Mouse (Mus musculus) ES-E14 (cell line): Measurements from ENCODE around the gene Znhit6. TPM values are rescaled to one million over a fixed set of nuclear protein-coding genes. Genes with fewer than 3 reads are reported as not detected.
A peak's percentile ranks its signal among the peaks of the same experiment; 100 is the strongest.

ENCODE experiments used
- DNase-seq: peaks from one replicate; pipeline ENCODE4 v3.0.0-alpha.2; 2013; ENCODE audit warnings: low read depth, low spot score
- H3K27ac ChIP-seq: 2 replicates; pipeline ENCODE4 v1.5.1; 2012; ENCODE audit warnings: low read depth, mild to moderate bottlenecking, low read length, moderate library complexity, mixed read lengths; ENCODE audit not compliant: poor library complexity, insufficient read depth, severe bottlenecking
- H3K36me3 ChIP-seq: 2 replicates; pipeline ENCODE4 v1.6.1; 2012; ENCODE audit warnings: mild to moderate bottlenecking, low read length, moderate library complexity, mixed read lengths; ENCODE audit not compliant: control insufficient read depth, poor library complexity, insufficient read depth, severe bottlenecking
- H3K4me1 ChIP-seq, 2 experiments: fragments of 150-350 bp in 1 of 2; sonication (generic) in 1 of 2; 2 replicates each; pipeline ENCODE4 v1.6.1; 2012; ENCODE audit warnings: low read length in 2 of 2, mild to moderate bottlenecking in 1 of 2, mixed read lengths in 1 of 2; ENCODE audit not compliant: control insufficient read depth in 2 of 2, insufficient read depth in 2 of 2, poor library complexity in 1 of 2
- H3K4me3 ChIP-seq, 2 experiments: fragments of 150-350 bp in 1 of 2; sonication (generic) in 1 of 2; 2 replicates each; pipeline ENCODE4 v1.5.1; 2012; ENCODE audit warnings: low read length in 2 of 2, low read depth in 1 of 2, mild to moderate bottlenecking in 1 of 2, mixed read lengths in 1 of 2; ENCODE audit not compliant: insufficient read depth in 1 of 2, poor library complexity in 1 of 2, severe bottlenecking in 1 of 2
- H3K9ac ChIP-seq: 2 replicates; pipeline ENCODE4 v1.6.1; 2012; ENCODE audit warnings: low read depth, mild to moderate bottlenecking, low read length, mixed read lengths; ENCODE audit not compliant: poor library complexity, insufficient read depth, severe bottlenecking
- H3K9me3 ChIP-seq: fragments of 150-350 bp; sonication (generic); 2 replicates; pipeline ENCODE4 v1.6.1; 2012; ENCODE audit warnings: low read depth, mild to moderate bottlenecking, low read length; ENCODE audit not compliant: control insufficient read depth, insufficient read depth
- CHD2 ChIP-seq: IDR thresholded peaks from 2 replicates; pipeline ENCODE4 v1.6.1; 2014; ENCODE audit warnings: mild to moderate bottlenecking, low read depth, low read length, inconsistent platforms
- HCFC1 ChIP-seq: IDR thresholded peaks from 2 replicates; pipeline ENCODE4 v1.6.1; 2012; ENCODE audit warnings: low read length, inconsistent platforms, borderline replicate concordance; ENCODE audit not compliant: insufficient read depth
- MAFK ChIP-seq: IDR thresholded peaks from 2 replicates; pipeline ENCODE4 v1.6.1; 2014; ENCODE audit warnings: mild to moderate bottlenecking, low read depth, low read length, inconsistent platforms; ENCODE audit not compliant: insufficient read depth
- ZC3H11A ChIP-seq: IDR thresholded peaks from 2 replicates; pipeline ENCODE4 v1.6.1; 2012; ENCODE audit warnings: low read depth, mild to moderate bottlenecking, inconsistent platforms, low read length, borderline replicate concordance
- ZNF384 ChIP-seq: IDR thresholded peaks from 2 replicates; pipeline ENCODE4 v1.6.1; 2012; ENCODE audit warnings: low read depth, low read length, inconsistent platforms
- in situ Hi-C, 2 experiments: fragments of 600-800 bp; cut with MboI; formaldehyde crosslinking; loops; one replicate each; pipeline ENCODE4 v1.15.1; 2025; ENCODE audit warnings: low sequenced_read_pairs in 2 of 2, inconsistent platforms in 1 of 2; ENCODE audit not compliant: unreplicated experiment in 2 of 2
- total RNA-seq: library from RNA; depleted of rRNA; stranded (reverse); fragments of 300-350 nt; gene quantifications from 2 replicates; pipeline ENCODE4 v1.2.3, GENCODE M21; 2012

Znhit6 gene
- total RNA-seq, 1 experiment: 56.8 TPM

DNA sequence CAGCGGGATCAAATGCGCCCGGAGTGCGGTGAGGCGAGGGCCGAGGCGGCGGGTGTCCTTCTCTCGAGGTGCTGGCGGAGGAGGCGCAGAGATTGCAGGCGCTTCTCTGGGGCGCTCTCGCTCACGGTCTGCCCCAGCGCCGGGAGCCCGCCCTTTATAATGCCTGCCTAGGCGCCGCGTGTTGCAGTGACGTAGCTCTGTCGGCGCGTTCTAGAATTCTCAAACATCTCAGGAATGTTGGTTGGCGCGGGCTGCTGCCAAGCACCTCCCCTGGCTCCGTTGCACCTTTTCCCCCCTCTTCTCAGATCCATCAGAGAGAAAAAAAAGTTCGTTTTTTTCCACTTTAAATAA, 73.8 kb downstream of the Znhit6 start, which contains the start of gene Ccn1:
Gene Ccn1 (minus strand): TSS at position 130 of the 351 bp plus-strand sequence.
- Histone ChIP-seq H3K4me1 (peaks cover 6 to 12% of the 10 kb centered on the region in 2 experiments; a peak in 3 of 4 replicates), H3K4me3 (peak within 1 kb of the TSS; percentile 67 to 82), H3K9me3 (no peaks in the 10 kb centered on the region), H3K27ac (no peak within 1 kb of the TSS), H3K9ac (peak within 1 kb of the TSS; percentile 80), H3K36me3 (peaks cover 10% of the 10 kb centered on the region; the same call in 1 of the 2 replicates)
- no peak for TF ChIP-seq CHD2
- TF ChIP-seq ZNF384: peak; percentile 49; the same call in 1 of the 2 replicates
- no peak for TF ChIP-seq ZC3H11A
- in situ Hi-C loops: no loop called here
- no peak for DNase-seq

DNA sequence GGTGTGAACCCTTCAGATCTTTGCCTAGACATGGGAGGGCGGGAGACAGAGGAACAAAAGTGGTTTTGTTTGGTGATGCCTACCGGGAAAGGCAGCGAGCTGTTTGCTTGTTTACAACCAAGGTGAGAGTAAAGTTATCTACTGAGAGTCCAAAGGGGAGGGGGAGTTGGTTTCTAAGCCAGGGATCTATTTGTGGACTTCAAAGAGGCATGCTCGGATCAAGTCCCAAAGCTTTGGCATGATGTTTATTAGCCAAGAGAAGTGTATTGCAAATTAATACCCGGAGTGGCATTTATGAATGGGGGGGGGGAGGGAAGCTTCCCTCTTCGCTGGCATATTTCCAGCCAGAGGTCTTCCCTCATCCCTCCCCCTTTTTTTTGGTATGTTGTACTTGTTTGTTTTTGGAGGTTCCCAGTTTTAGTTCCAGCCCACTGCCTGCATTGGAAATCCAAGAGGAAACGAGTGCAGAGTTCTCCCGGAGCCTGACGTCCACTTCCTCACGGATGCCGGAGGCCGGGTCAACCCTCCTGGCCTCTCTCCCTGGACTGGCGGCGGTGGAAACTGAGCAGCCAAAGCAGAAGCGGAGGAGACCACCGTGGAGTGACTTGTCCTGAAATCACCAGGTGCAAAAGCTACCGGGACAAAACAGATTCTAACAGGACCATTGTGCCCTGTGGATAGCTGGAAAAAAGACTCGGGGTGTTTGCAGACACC, 74.5 kb downstream of the Znhit6 start:
- no peak overlapping the region for H3K27ac ChIP-seq
- peaks cover 6 to 12% of the 10 kb centered on the region in 2 experiments; a peak in 3 of 4 replicates for H3K4me1 ChIP-seq
- H3K36me3 ChIP-seq: peaks cover 10% of the 10 kb centered on the region; the same call in 1 of the 2 replicates
- H3K9me3 ChIP-seq: no peaks in the 10 kb centered on the region
- TF ChIP-seq ZC3H11A: 0 out of 2 replicates have a peak, but pooled peaks have one; percentile 4
- TF ChIP-seq MAFK: no peak
- no peak overlapping the region; the same call in 1 of the 2 replicates for H3K9ac ChIP-seq
- peak overlapping the region; percentile 67 to 82 for H3K4me3 ChIP-seq
- no peak for DNase-seq
- in situ Hi-C loops: no loop called here

DNA sequence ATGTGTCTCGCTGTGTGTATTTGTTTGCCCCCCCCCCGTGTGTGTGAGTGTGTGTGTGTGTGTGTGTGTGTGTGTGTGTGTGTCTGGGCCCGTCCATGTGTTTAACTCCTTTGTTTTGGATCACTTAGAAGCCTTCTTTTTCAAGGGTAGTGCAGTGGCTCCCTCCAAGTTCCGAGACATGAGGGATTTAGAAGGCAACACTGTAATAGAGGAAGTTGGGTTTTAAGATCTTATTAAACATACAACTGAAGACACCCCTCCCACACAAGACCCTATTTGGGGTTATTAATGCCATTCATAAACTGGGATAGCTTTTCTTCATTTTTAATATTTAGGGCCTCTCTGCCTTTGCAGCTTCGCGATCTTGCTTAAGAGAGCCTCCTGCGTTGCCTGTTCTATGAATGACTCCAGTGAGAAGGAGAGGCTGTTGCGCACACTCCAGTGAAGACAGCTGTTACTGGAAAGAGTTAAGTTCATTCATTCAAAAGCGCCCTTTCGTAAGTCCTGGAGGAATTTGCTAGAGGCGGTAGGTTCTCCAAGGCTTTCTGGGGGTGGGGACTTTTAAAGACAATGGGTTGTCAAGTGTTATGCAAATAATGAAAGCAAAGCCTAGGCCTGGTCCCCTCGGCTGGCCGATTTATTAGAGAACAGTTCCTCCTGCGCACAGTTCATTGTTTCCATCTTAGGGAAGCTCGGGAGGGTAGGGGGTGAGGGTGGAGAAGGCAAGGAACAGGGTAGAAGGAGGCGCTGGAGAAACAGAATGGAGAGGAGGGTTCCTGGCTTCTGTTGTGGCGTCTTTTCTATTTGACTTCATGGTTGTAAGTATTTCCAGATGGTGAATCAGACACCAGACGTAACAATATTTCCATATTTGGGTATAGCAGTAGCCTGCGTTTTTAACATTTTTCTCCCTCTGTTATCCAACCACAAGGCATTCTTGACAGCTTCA, 75.3 kb downstream of the Znhit6 start:
- H3K4me3 ChIP-seq: peak overlapping the region; percentile 20 to 82
- peaks cover 6 to 12% of the 10 kb centered on the region in 2 experiments; a peak in 3 of 4 replicates for H3K4me1 ChIP-seq
- H3K36me3 ChIP-seq: peaks cover 10% of the 10 kb centered on the region; the same call in 1 of the 2 replicates
- TF ChIP-seq ZC3H11A: no peak
- no peak for TF ChIP-seq HCFC1
- no peak for TF ChIP-seq ZNF384
- TF ChIP-seq CHD2: peak; percentile 26; the same call in 1 of the 2 replicates
- no peak for TF ChIP-seq MAFK
- H3K9me3 ChIP-seq: no peaks in the 10 kb centered on the region
- no peak overlapping the region for H3K9ac ChIP-seq
- in situ Hi-C loops: no loop called here
- H3K27ac ChIP-seq: no peak overlapping the region
- DNase-seq: peak; percentile 93

DNA sequence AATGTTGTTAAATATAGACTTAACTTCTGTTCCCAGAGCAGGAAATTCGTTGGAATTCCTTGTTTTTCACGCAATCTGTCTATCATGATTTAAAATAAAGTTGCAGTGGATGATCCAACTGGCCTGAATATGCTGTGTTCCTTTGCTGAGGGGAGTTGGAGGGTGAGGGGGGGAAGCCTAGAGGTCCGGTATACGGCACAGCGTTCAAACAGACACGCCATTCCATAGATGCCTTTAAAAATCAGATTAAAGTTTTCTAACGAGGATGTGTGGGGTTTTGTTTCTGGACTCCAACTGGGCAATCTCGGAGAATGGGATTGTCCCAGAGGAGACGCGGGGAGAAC, 75.9 kb downstream of the Znhit6 start:
- in situ Hi-C loops: no loop called here
- Histone ChIP-seq H3K27ac (no peak overlapping the region), H3K4me1 (peaks cover 6 to 12% of the 10 kb centered on the region in 2 experiments; a peak in 3 of 4 replicates)

More for the DNA sequence above, 75.9 kb downstream of the Znhit6 start:
- Histone ChIP-seq H3K9me3 (no peaks in the 10 kb centered on the region), H3K4me3 (no peak overlapping the region; a peak in 1 of 4 replicates), H3K36me3 (peaks cover 10% of the 10 kb centered on the region; the same call in 1 of the 2 replicates), H3K9ac (no peak overlapping the region)
- no peak for DNase-seq
- TF ChIP-seq HCFC1: no peak
- no peak for TF ChIP-seq CHD2
- TF ChIP-seq ZNF384: no peak
- no peak for TF ChIP-seq ZC3H11A
- no peak for TF ChIP-seq MAFK
